Mouse (Mus musculus) monocyte, adult 2 months (primary cell): ENCODE data around the gene Myh4.

ENCODE experiments used
- DNase-seq, 2 experiments: peaks; one replicate each; pipeline ENCODE4 v3.0.0; 2022; ENCODE audit warnings: low spot score in 2 of 2, low read depth in 1 of 2

Gene Myh4

GRCm38 (mm10) chr11:67237481-67238079 is at the start of gene Myh4:
Gene Myh4 (plus strand): TSS chr11:67238029.
- no peak for DNase-seq

- no peak for DNase-seq
Observed at GRCm38 (mm10) chr11:67190316-67190715, 47.5 kb upstream of the Myh4 start.

GRCm38 (mm10) chr11:67190814-67191213 is 47.0 kb upstream of the Myh4 start:
- DNase-seq: no peak

GRCm38 (mm10) chr11:67191496-67191895 is 46.3 kb upstream of the Myh4 start:
- DNase-seq: no peak

- DNase-seq: no peak
Observed at GRCm38 (mm10) chr11:67199321-67199720, 38.5 kb upstream of the Myh4 start.

- no peak for DNase-seq
Observed at GRCm38 (mm10) chr11:67199752-67200151, 38.1 kb upstream of the Myh4 start, which contains the start of gene Myh1. Gene Myh1 (plus strand): TSS chr11:67200052.

GRCm38 (mm10) chr11:67204766-67205165 is 33.1 kb upstream of the Myh4 start:
- no peak for DNase-seq

GRCm38 (mm10) chr11:67221803-67222202 is 16.0 kb upstream of the Myh4 start:
- DNase-seq: no peak

- no peak for DNase-seq
Observed at GRCm38 (mm10) chr11:67224466-67224865, 13.4 kb upstream of the Myh4 start.

- DNase-seq: no peak
Observed at GRCm38 (mm10) chr11:67228731-67229130, 9.1 kb upstream of the Myh4 start.

GRCm38 (mm10) chr11:67229166-67229565 is 8.7 kb upstream of the Myh4 start:
- DNase-seq: no peak

GRCm38 (mm10) chr11:67229946-67230345 is 7.9 kb upstream of the Myh4 start:
- no peak for DNase-seq

- no peak for DNase-seq
Observed at GRCm38 (mm10) chr11:67235639-67236358, 2.0 kb upstream of the Myh4 start.

GRCm38 (mm10) chr11:67236799-67237198 is 1.0 kb upstream of the Myh4 start:
- DNase-seq: no peak

- DNase-seq: no peak
Observed at GRCm38 (mm10) chr11:67241051-67241450, 3.2 kb downstream of the Myh4 start.

- no peak for DNase-seq
Observed at GRCm38 (mm10) chr11:67253691-67254090, 15.9 kb downstream of the Myh4 start.

GRCm38 (mm10) chr11:67257048-67257447 is 19.2 kb downstream of the Myh4 start:
- DNase-seq: no peak

- no peak for DNase-seq
Observed at GRCm38 (mm10) chr11:67260956-67261355, 23.1 kb downstream of the Myh4 start.

GRCm38 (mm10) chr11:67276601-67277174 is 38.9 kb downstream of the Myh4 start, which contains the start of gene Myh8:
Gene Myh8 (plus strand): TSS chr11:67277124.
- no peak for DNase-seq

- no peak for DNase-seq
Observed at GRCm38 (mm10) chr11:67293440-67293839, 55.6 kb downstream of the Myh4 start.
